Mouse (Mus musculus): ENCODE results near the gene Fbxo34.

GRCm38 (mm10) chr14:47461997-47462396 is 11.8 kb downstream of the Fbxo34 start:
- TF ChIP-seq POLR2A (IDR thresholded peaks at IDR 0.05; ENCODE audit: low read depth, low read length) (no peak), CTCF (IDR thresholded peaks at IDR 0.05; ENCODE audit: extremely low read depth, insufficient read length, insufficient replicate concordance, low read depth, low read length) (no peak)

All from small intestine, adult 2 months (tissue).